In genomic region chr11:32236132-32236531, GRCm38 (mm10) we compare ENCODE assay signal across 11 mouse cellular contexts. TPM values are rescaled to one million over a fixed set of nuclear protein-coding genes. Genes with fewer than 3 reads are reported as not detected.
DNase-seq lines count a peak whose midpoint lies in the region; ATAC-seq and TF ChIP-seq lines count a peak whose summit lies in the region.
"Had no signal": no experiment of that assay in that cellular context is flagged by ENCODE, and none has a peak within 500 bp of the region (broad histone marks: within the 10 kb centered on the region; RNA-seq: fewer than 3 reads in every experiment).

No protein-coding gene starts in this region.

- no peaks in the 10 kb centered on the region for H3K27me3 ChIP-seq in kidney, adult 2 months (replicated peaks; ENCODE audit: control insufficient read depth, insufficient read depth, low read length)
- no peaks in the 10 kb centered on the region for H3K27me3 ChIP-seq in midbrain, embryonic 14.5 days (ENCODE audit: control insufficient read depth, insufficient read depth, low read length)

- no peak overlapping the region for H3K4me3 ChIP-seq in kidney, adult 2 months (ENCODE audit: insufficient read depth, low read depth, low read length)
- H3K4me3 ChIP-seq in midbrain, embryonic 14.5 days (replicated peaks; ENCODE audit: low read depth, low read length) = no peak overlapping the region

- ATAC-seq in midbrain, embryonic 14.5 days (ENCODE audit: low FRiP score, low TSS enrichment) = peak; percentile 18; the same call in 1 of the 2 replicates

- H3K9me3 ChIP-seq in midbrain, embryonic 14.5 days (ENCODE audit: control insufficient read depth, low read length) = no peaks in the 10 kb centered on the region

- no peaks in the 10 kb centered on the region; the same call in 1 of the 2 replicates for H3K36me3 ChIP-seq in kidney, adult 2 months (ENCODE audit: control insufficient read depth, insufficient read depth, low read length)
- peaks cover 59% of the 10 kb centered on the region for H3K36me3 ChIP-seq in midbrain, embryonic 14.5 days (ENCODE audit: control insufficient read depth, insufficient read depth, low read length)

- DNase-seq in cerebellum, adult 18-20 months = peak; percentile 4 to 32
- DNase-seq in cerebellum, postnatal 36 days = no peak
- no peak for DNase-seq in kidney, adult 2 months
- no peak for DNase-seq in kidney, postnatal 36 days
- peak; percentile 26 to 37 for DNase-seq in cerebellum, postnatal 10 days
- peak; percentile 28 for DNase-seq in midbrain, embryonic 14.5 days
- no peak for DNase-seq in thymus, postnatal 25 days
- DNase-seq in layer of hippocampus, adult 8-10 months (ENCODE audit: low spot score in 2 of 2) = no peak

- no peak for TF ChIP-seq CTCF in kidney, adult 2 months (conservative IDR thresholded peaks at IDR 0.05; ENCODE audit: insufficient read depth, insufficient read length, low read depth, low read length)

- H3K4me2 ChIP-seq in midbrain, embryonic 14.5 days (ENCODE audit: low read length) = no peak overlapping the region
- H3K4me2 ChIP-seq: heart, embryonic 11.5 days had no signal

- TF ChIP-seq POLR2A in kidney, adult 2 months (IDR thresholded peaks at IDR 0.05; ENCODE audit: low read depth, low read length) = no peak

- H3K27ac ChIP-seq in kidney, adult 2 months (ENCODE audit: insufficient read depth, low read depth, low read length) = peak overlapping the region; percentile 29
- peak overlapping the region; percentile 34 for H3K27ac ChIP-seq in midbrain, embryonic 14.5 days (replicated peaks; ENCODE audit: low read depth, low read length)

- H3K4me1 ChIP-seq in kidney, adult 2 months (ENCODE audit: control insufficient read depth, insufficient read depth, low read length) = peaks cover 19% of the 10 kb centered on the region
- H3K4me1 ChIP-seq in midbrain, embryonic 14.5 days (ENCODE audit: control insufficient read depth, insufficient read depth, low read length) = peaks cover 7% of the 10 kb centered on the region; the same call in 1 of the 2 replicates

- WGBS in kidney, adult 2 months = 67% methylated on average over 2 of the region's 2 CpGs
- whole genome bisulfite sequencing in midbrain, embryonic 14.5 days = 57% methylated on average over 2 of the region's 2 CpGs

- H3K9ac ChIP-seq in midbrain, embryonic 14.5 days (replicated peaks; ENCODE audit: low read length) = 0 out of 2 replicates have a peak overlapping the region, but pooled peaks have one; percentile 20

RNA-seq across cellular contexts. Expression of gene Mpg, which starts 9.8 kb away (rescaled TPM):
- 12.5 and 13.4 TPM in 2 replicates for polyA plus RNA-seq in kidney, adult 2 months (2012; rRNA removed)
- 37.4 and 37.7 TPM in 2 replicates for polyA plus RNA-seq in midbrain, embryonic 14.5 days (2014; fragmentation: Nextera tagmentation; extraction: Ambion mirVana)
- total RNA-seq in layer of hippocampus, adult 8-10 months (2022) = 10 to 100 TPM; 14.7 to 19.6 (median 17.9) TPM

RNA-seq across cellular contexts. Expression of gene Rhbdf1, which starts 14.0 kb away (rescaled TPM):
- polyA plus RNA-seq in kidney, adult 2 months (2012; rRNA removed) = 81.7 and 110 TPM in 2 replicates
- 15.3 and 17.5 TPM in 2 replicates for polyA plus RNA-seq in midbrain, embryonic 14.5 days (2014; fragmentation: Nextera tagmentation; extraction: Ambion mirVana)
- 10 to 100 TPM; 11.7 to 18.4 (median 15.0) TPM for total RNA-seq in layer of hippocampus, adult 8-10 months (2022)
- total RNA-seq: megakaryocyte, adult 5-6 weeks had no signal

RNA-seq across cellular contexts. Expression of gene Snrnp25, which starts 30.9 kb away (rescaled TPM):
- 16.1 and 19.5 TPM in 2 replicates for polyA plus RNA-seq in kidney, adult 2 months (2012; rRNA removed)
- 46.7 and 54.9 TPM in 2 replicates for polyA plus RNA-seq in midbrain, embryonic 14.5 days (2014; fragmentation: Nextera tagmentation; extraction: Ambion mirVana)
- 10 to 100 TPM; 19.9 to 23.6 (median 22.5) TPM for total RNA-seq in layer of hippocampus, adult 8-10 months (2022)

RNA-seq across cellular contexts. Expression of gene Nprl3, which starts 31.4 kb away (rescaled TPM):
- polyA plus RNA-seq in kidney, adult 2 months (2012; rRNA removed) = 71.9 and 95.7 TPM in 2 replicates
- polyA plus RNA-seq in midbrain, embryonic 14.5 days (2014; fragmentation: Nextera tagmentation; extraction: Ambion mirVana) = 33.6 and 36.9 TPM in 2 replicates
- total RNA-seq in layer of hippocampus, adult 8-10 months (2022) = 10 to 100 TPM; 58.1 to 80.0 (median 63.5) TPM

RNA-seq across cellular contexts. Expression of gene Il9r, which starts 36.1 kb away (rescaled TPM):
- 0.05 and 0.58 TPM in 2 replicates for polyA plus RNA-seq in kidney, adult 2 months (2012; rRNA removed)
- not detected in 2 replicates for polyA plus RNA-seq in midbrain, embryonic 14.5 days (2014; fragmentation: Nextera tagmentation; extraction: Ambion mirVana)
- total RNA-seq in layer of hippocampus, adult 8-10 months (2022) = not detected
- total RNA-seq: left cerebral cortex, postnatal 36 days; megakaryocyte, adult 5-6 weeks had no signal
- polyA plus RNA-seq: heart, embryonic 11.5 days had no signal

Comparison
In these comparisons a context has a peak if more than half of its experiments do, and no peak if none do; other contexts are left out.
1. DNase-seq: peak in cerebellum, adult 18-20 months (2 of 2), cerebellum, postnatal 10 days (2 of 2) and midbrain, embryonic 14.5 days (single experiment); none in cerebellum, postnatal 36 days (0 of 2), kidney, adult 2 months (single experiment), kidney, postnatal 36 days (0 of 2), thymus, postnatal 25 days (single experiment) and layer of hippocampus, adult 8-10 months (0 of 2).